Mouse (Mus musculus) embryonic fibroblast, embryonic 13.5 days (primary cell): ENCODE results near the gene Hdac6.
"Not testable (repeated sequence)": the region's sequence is repeated elsewhere in the genome, so short reads cannot be mapped to it uniquely, and the experiment has no call there.

Experiments
- CTCF ChIP-seq: IDR thresholded peaks from 2 replicates; pipeline ENCODE4 v1.5.1; 2011; ENCODE audit warnings: mild to moderate bottlenecking, control low read depth, low read length, moderate library complexity, borderline replicate concordance; ENCODE audit not compliant: insufficient read depth
- POLR2A ChIP-seq: IDR thresholded peaks from 2 replicates; pipeline ENCODE4 v1.6.1; 2011; ENCODE audit warnings: low read depth, mild to moderate bottlenecking, control low read depth, low read length, moderate library complexity

DNA sequence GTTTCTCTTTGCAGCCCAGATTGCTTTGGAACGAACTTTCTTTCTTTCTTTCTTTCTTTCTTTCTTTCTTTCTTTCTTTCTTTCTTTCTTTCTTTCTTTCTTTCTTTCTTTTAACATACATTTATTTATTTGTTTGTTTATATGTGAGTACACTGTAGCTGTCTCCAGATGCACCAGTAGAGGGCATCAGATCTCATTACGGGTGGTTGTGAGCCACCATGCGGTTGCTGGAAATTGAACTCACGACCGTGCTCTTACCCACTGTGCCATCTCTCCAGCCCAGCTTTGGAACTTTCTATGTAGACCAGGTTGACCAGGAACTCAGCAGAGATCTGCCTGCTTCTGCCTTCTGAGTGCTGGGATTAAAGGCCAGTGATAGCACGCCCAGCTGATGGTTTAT, 29.7 kb downstream of the Hdac6 start:
- not testable (repeated sequence) for TF ChIP-seq CTCF, POLR2A
